Mouse (Mus musculus): Measurements from ENCODE around the gene Golt1a. TPM values are rescaled to one million over a fixed set of nuclear protein-coding genes. Genes with fewer than 3 reads are reported as not detected.

The Golt1a gene
- polyA plus RNA-seq, 1 experiment from 2014 or later, result 187 TPM

GRCm38 (mm10) chr1:133278946-133279631 is 30.5 kb upstream of the Golt1a start:
- Histone ChIP-seq H3K27ac (ENCODE audit: low read depth, low read length) (no peak overlapping the region), H3K36me3 (ENCODE audit: control insufficient read depth, insufficient read depth) (peaks cover 60% of the 10 kb centered on the region), H3K9me3 (ENCODE audit: control insufficient read depth) (no peaks in the 10 kb centered on the region), H3K4me1 (replicated peaks; ENCODE audit: control insufficient read depth, insufficient read depth, low read length) (no peaks in the 10 kb centered on the region), H3K4me2 (replicated peaks; ENCODE audit: low read depth) (no peak overlapping the region), H3K27me3 (replicated peaks; ENCODE audit: control insufficient read depth, insufficient read depth, low read length) (no peaks in the 10 kb centered on the region), H3K9ac (ENCODE audit: low read depth, low read length) (no peak overlapping the region), H3K4me3 (ENCODE audit: low read depth, low read length) (no peak overlapping the region)
- ATAC-seq, result no peak
- 79% methylated on average over 15 of the region's 15 CpGs for WGBS
- TF ChIP-seq CTCF (IDR thresholded peaks at IDR 0.05; ENCODE audit: low read depth), result no peak

- Histone ChIP-seq H3K9me3 (ENCODE audit: control insufficient read depth) (no peaks in the 10 kb centered on the region), H3K4me3 (ENCODE audit: low read depth, low read length) (no peak overlapping the region), H3K27ac (ENCODE audit: low read depth, low read length) (no peak overlapping the region), H3K4me1 (replicated peaks; ENCODE audit: control insufficient read depth, insufficient read depth, low read length) (no peaks in the 10 kb centered on the region), H3K4me2 (replicated peaks; ENCODE audit: low read depth) (no peak overlapping the region), H3K27me3 (replicated peaks; ENCODE audit: control insufficient read depth, insufficient read depth, low read length) (no peaks in the 10 kb centered on the region), H3K9ac (ENCODE audit: low read depth, low read length) (no peak overlapping the region), H3K36me3 (ENCODE audit: control insufficient read depth, insufficient read depth) (peaks cover 56% of the 10 kb centered on the region)
- WGBS, result 69% methylated on average over 11 of the region's 11 CpGs
- TF ChIP-seq CTCF (IDR thresholded peaks at IDR 0.05; ENCODE audit: low read depth), result no peak
- ATAC-seq, result no peak
These were observed 29.9 kb upstream of the Golt1a start for GRCm38 (mm10) chr1:133279632-133280093.

DNA sequence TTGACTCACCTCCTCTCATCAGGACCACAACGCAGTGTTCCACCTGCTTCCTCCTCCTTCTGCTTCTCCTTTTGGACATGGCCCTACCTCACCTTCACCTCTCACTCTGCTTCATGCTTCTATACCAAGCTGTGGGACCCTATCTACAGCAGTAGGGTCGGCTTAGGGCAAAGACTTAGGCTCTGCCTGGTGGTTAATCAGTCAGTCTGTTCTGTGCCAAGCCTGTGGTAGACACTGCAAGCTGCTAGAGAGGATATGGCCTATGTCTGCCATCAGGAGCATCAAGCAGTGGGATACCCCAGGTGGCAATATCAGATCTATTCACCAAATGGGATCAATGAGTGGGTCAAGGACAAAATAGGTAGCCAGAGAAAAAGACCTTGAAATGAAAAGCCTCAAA is 29.1 kb upstream of the Golt1a start:
- no peaks in the 10 kb centered on the region for H3K27me3 ChIP-seq (replicated peaks; ENCODE audit: control insufficient read depth, insufficient read depth, low read length)
- no peaks in the 10 kb centered on the region for H3K4me1 ChIP-seq (replicated peaks; ENCODE audit: control insufficient read depth, insufficient read depth, low read length)
- no peak for TF ChIP-seq CTCF (IDR thresholded peaks at IDR 0.05; ENCODE audit: low read depth)
- no peak overlapping the region for H3K27ac ChIP-seq (ENCODE audit: low read depth, low read length)
- no peak overlapping the region for H3K4me3 ChIP-seq (ENCODE audit: low read depth, low read length)
- no peak for ATAC-seq
- H3K9me3 ChIP-seq (ENCODE audit: control insufficient read depth), result no peaks in the 10 kb centered on the region
- WGBS, result 90% methylated on average over 2 of the region's 2 CpGs
- peaks cover 57% of the 10 kb centered on the region for H3K36me3 ChIP-seq (ENCODE audit: control insufficient read depth, insufficient read depth)
- no peak overlapping the region for H3K9ac ChIP-seq (ENCODE audit: low read depth, low read length)
- no peak overlapping the region for H3K4me2 ChIP-seq (replicated peaks; ENCODE audit: low read depth)

DNA sequence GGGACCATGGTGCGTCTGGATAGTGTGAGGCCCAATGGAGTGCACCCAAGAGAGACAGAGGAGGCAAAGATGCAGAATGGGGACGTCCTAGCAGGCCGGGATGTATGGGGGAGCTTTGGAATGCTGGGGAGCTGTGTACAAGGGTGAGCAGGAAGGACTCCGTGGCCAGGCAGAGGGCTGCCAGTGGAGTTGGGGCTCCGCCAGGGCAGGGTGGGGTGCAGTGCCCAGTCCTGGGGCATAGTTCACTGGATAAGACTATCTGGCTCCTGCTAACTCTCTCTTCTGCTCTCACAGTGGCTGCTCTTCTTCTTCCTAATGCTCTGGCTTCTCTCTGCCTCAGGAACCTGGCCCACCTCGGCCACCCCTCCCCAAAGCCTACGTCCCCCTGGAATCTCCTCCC is 23.7 kb upstream of the Golt1a start:
- H3K27me3 ChIP-seq (replicated peaks; ENCODE audit: control insufficient read depth, insufficient read depth, low read length), result no peaks in the 10 kb centered on the region
- H3K4me3 ChIP-seq (ENCODE audit: low read depth, low read length), result no peak overlapping the region
- TF ChIP-seq CTCF (IDR thresholded peaks at IDR 0.05; ENCODE audit: low read depth), result no peak
- H3K36me3 ChIP-seq (ENCODE audit: control insufficient read depth, insufficient read depth), result peaks cover 70% of the 10 kb centered on the region
- H3K9ac ChIP-seq (ENCODE audit: low read depth, low read length), result 0 out of 2 replicates have a peak overlapping the region, but pooled peaks have one; percentile 3
- H3K4me2 ChIP-seq (replicated peaks; ENCODE audit: low read depth), result no peak overlapping the region
- ATAC-seq, result peak; percentile 63
- H3K9me3 ChIP-seq (ENCODE audit: control insufficient read depth), result no peaks in the 10 kb centered on the region
- WGBS, result 75% methylated on average over 7 of the region's 7 CpGs
- H3K27ac ChIP-seq (ENCODE audit: low read depth, low read length), result no peak overlapping the region
- H3K4me1 ChIP-seq (replicated peaks; ENCODE audit: control insufficient read depth, insufficient read depth, low read length), result 0 out of 2 replicates have a peak, but pooled peaks cover 4% of the 10 kb centered on the region

GRCm38 (mm10) chr1:133287051-133287450 is 22.5 kb upstream of the Golt1a start:
- peaks cover 67% of the 10 kb centered on the region for H3K36me3 ChIP-seq (ENCODE audit: control insufficient read depth, insufficient read depth)
- no peaks in the 10 kb centered on the region for H3K27me3 ChIP-seq (replicated peaks; ENCODE audit: control insufficient read depth, insufficient read depth, low read length)
- 87% methylated on average over 4 of the region's 4 CpGs for WGBS
- H3K9me3 ChIP-seq (ENCODE audit: control insufficient read depth), result no peaks in the 10 kb centered on the region
- TF ChIP-seq CTCF (IDR thresholded peaks at IDR 0.05; ENCODE audit: low read depth), result no peak
- no peak overlapping the region for H3K27ac ChIP-seq (ENCODE audit: low read depth, low read length)
- no peak overlapping the region for H3K9ac ChIP-seq (ENCODE audit: low read depth, low read length)
- H3K4me1 ChIP-seq (replicated peaks; ENCODE audit: control insufficient read depth, insufficient read depth, low read length), result 0 out of 2 replicates have a peak, but pooled peaks cover 4% of the 10 kb centered on the region
- H3K4me2 ChIP-seq (replicated peaks; ENCODE audit: low read depth), result no peak overlapping the region
- H3K4me3 ChIP-seq (ENCODE audit: low read depth, low read length), result no peak overlapping the region
- no peak for ATAC-seq

DNA sequence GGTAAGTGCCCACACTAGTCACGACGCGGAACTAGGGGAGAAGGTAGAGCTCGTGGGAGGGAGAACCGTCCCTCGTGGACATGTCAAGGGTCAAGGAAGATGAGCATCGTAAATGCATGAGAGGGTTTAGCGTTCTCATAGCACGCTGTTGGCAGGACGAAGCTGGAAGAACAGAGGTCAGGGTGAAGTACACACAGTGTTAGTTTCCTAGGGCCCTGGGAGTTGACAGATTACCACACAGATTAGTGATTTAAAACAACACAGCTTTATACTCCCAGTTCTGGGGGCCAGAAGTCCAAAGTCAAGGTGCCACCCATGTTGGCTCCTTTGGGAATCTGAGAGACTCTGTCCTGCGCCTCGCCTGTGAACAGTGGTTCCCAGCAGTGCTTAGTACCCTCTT is 21.7 kb upstream of the Golt1a start:
- WGBS, result 85% methylated on average over 12 of the region's 12 CpGs
- no peak overlapping the region for H3K9ac ChIP-seq (ENCODE audit: low read depth, low read length)
- TF ChIP-seq CTCF (IDR thresholded peaks at IDR 0.05; ENCODE audit: low read depth), result no peak
- no peak for ATAC-seq
- no peak overlapping the region for H3K4me2 ChIP-seq (replicated peaks; ENCODE audit: low read depth)
- H3K27me3 ChIP-seq (replicated peaks; ENCODE audit: control insufficient read depth, insufficient read depth, low read length), result no peaks in the 10 kb centered on the region
- H3K9me3 ChIP-seq (ENCODE audit: control insufficient read depth), result no peaks in the 10 kb centered on the region
- H3K27ac ChIP-seq (ENCODE audit: low read depth, low read length), result no peak overlapping the region
- peaks cover 67% of the 10 kb centered on the region for H3K36me3 ChIP-seq (ENCODE audit: control insufficient read depth, insufficient read depth)
- H3K4me3 ChIP-seq (ENCODE audit: low read depth, low read length), result no peak overlapping the region
- H3K4me1 ChIP-seq (replicated peaks; ENCODE audit: control insufficient read depth, insufficient read depth, low read length), result 0 out of 2 replicates have a peak, but pooled peaks cover 4% of the 10 kb centered on the region
